Mouse (Mus musculus): ENCODE measurements around the gene Col5a1. TPM values are rescaled to one million over a fixed set of nuclear protein-coding genes. Genes with fewer than 3 reads are reported as not detected.
A peak's percentile ranks its signal among the peaks of the same experiment; 100 is the strongest.

The Col5a1 gene
- polyA plus RNA-seq, 1 experiment from 2014 or later = 47.7 TPM

- ATAC-seq (peak; percentile 61), DNase-seq (ENCODE audit: low spot score) (peak; percentile 60)
- H3K9ac ChIP-seq (replicated peaks; ENCODE audit: low read depth) = no peak overlapping the region
- no peaks in the 10 kb centered on the region for H3K9me3 ChIP-seq (ENCODE audit: low read length)
- TF ChIP-seq EP300 (IDR thresholded peaks at IDR 0.05) = no peak
- TF ChIP-seq CTCF (IDR thresholded peaks at IDR 0.05) = no peak
- H3K27ac ChIP-seq (ENCODE audit: low read length) = no peak overlapping the region
- H3K4me2 ChIP-seq (replicated peaks; ENCODE audit: low read depth, low read length) = no peak overlapping the region
- H3K36me3 ChIP-seq (ENCODE audit: insufficient read depth, low read length) = no peaks in the 10 kb centered on the region
- H3K27me3 ChIP-seq (replicated peaks; ENCODE audit: insufficient read depth, low read length) = no peaks in the 10 kb centered on the region
- WGBS = 65% methylated on average over 4 of the region's 4 CpGs
- peaks cover 8% of the 10 kb centered on the region; the same call in 1 of the 2 replicates for H3K4me1 ChIP-seq (ENCODE audit: insufficient read depth, low read depth, low read length)
- H3K4me3 ChIP-seq (ENCODE audit: low read depth, low read length) = no peak overlapping the region
Observed at GRCm38 (mm10) chr2:27939433-27939832, 53.2 kb downstream of the Col5a1 start.

- 81% methylated on average over 12 of the region's 12 CpGs for WGBS
- DNase-seq (ENCODE audit: low spot score) (no peak), ATAC-seq (no peak)
- Histone ChIP-seq H3K9me3 (ENCODE audit: low read length) (no peaks in the 10 kb centered on the region), H3K4me1 (ENCODE audit: insufficient read depth, low read depth, low read length) (peaks cover 4% of the 10 kb centered on the region; the same call in 1 of the 2 replicates), H3K4me2 (replicated peaks; ENCODE audit: low read depth, low read length) (no peak overlapping the region), H3K27ac (ENCODE audit: low read length) (no peak overlapping the region), H3K4me3 (ENCODE audit: low read depth, low read length) (no peak overlapping the region), H3K27me3 (replicated peaks; ENCODE audit: insufficient read depth, low read length) (no peaks in the 10 kb centered on the region), H3K9ac (replicated peaks; ENCODE audit: low read depth) (no peak overlapping the region), H3K36me3 (ENCODE audit: insufficient read depth, low read length) (no peaks in the 10 kb centered on the region)
- TF ChIP-seq CTCF (IDR thresholded peaks at IDR 0.05) (no peak), EP300 (IDR thresholded peaks at IDR 0.05) (no peak)
Observed at GRCm38 (mm10) chr2:27940144-27940543, 53.9 kb downstream of the Col5a1 start.

GRCm38 (mm10) chr2:27947252-27947651 lies 61.0 kb downstream of the Col5a1 start:
- Histone ChIP-seq H3K9me3 (ENCODE audit: low read length) (no peaks in the 10 kb centered on the region), H3K4me1 (ENCODE audit: insufficient read depth, low read depth, low read length) (no peaks in the 10 kb centered on the region), H3K36me3 (ENCODE audit: insufficient read depth, low read length) (no peaks in the 10 kb centered on the region), H3K9ac (replicated peaks; ENCODE audit: low read depth) (no peak overlapping the region), H3K27ac (ENCODE audit: low read length) (no peak overlapping the region), H3K27me3 (replicated peaks; ENCODE audit: insufficient read depth, low read length) (no peaks in the 10 kb centered on the region), H3K4me3 (ENCODE audit: low read depth, low read length) (no peak overlapping the region), H3K4me2 (replicated peaks; ENCODE audit: low read depth, low read length) (no peak overlapping the region)
- TF ChIP-seq EP300 (IDR thresholded peaks at IDR 0.05) = no peak
- TF ChIP-seq CTCF (IDR thresholded peaks at IDR 0.05) = no peak
- WGBS = 91% methylated on average over 4 of the region's 4 CpGs
- DNase-seq (ENCODE audit: low spot score) (no peak), ATAC-seq (no peak)

DNA sequence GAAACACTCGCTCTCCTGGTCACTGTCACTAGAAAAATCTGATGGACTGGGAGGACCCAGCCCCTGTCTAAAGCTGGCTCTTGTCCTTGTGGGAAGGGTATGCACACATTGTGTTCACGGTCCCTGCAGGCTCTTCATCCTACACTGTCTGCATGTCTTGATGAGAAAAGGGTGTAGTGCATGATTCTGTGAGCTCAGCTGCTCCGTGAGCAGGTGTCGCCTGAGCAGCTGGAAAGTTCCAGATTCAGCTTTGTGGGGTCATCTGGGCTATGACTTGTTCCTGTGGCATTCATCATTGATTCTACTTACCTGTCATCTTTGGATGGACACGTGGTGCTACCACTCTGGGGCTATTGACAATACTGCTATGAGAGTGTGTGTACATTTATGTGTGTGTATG lies 61.7 kb downstream of the Col5a1 start:
- Histone ChIP-seq H3K4me3 (ENCODE audit: low read depth, low read length) (no peak overlapping the region), H3K9ac (replicated peaks; ENCODE audit: low read depth) (no peak overlapping the region), H3K27ac (ENCODE audit: low read length) (no peak overlapping the region), H3K9me3 (ENCODE audit: low read length) (no peaks in the 10 kb centered on the region), H3K4me1 (ENCODE audit: insufficient read depth, low read depth, low read length) (no peaks in the 10 kb centered on the region), H3K36me3 (ENCODE audit: insufficient read depth, low read length) (no peaks in the 10 kb centered on the region), H3K4me2 (replicated peaks; ENCODE audit: low read depth, low read length) (no peak overlapping the region), H3K27me3 (replicated peaks; ENCODE audit: insufficient read depth, low read length) (no peaks in the 10 kb centered on the region)
- DNase-seq (ENCODE audit: low spot score) (no peak), ATAC-seq (no peak)
- no peak for TF ChIP-seq CTCF (IDR thresholded peaks at IDR 0.05)
- 76% methylated on average over 5 of the region's 5 CpGs for WGBS

GRCm38 (mm10) chr2:27953866-27954265 lies 67.6 kb downstream of the Col5a1 start:
- H3K4me2 ChIP-seq (replicated peaks; ENCODE audit: low read depth, low read length) = no peak overlapping the region
- H3K4me3 ChIP-seq (ENCODE audit: low read depth, low read length) = no peak overlapping the region
- no peak overlapping the region for H3K27ac ChIP-seq (ENCODE audit: low read length)
- no peaks in the 10 kb centered on the region for H3K27me3 ChIP-seq (replicated peaks; ENCODE audit: insufficient read depth, low read length)
- ATAC-seq (0 out of 2 replicates have a peak, but pooled peaks have one; percentile 8), DNase-seq (ENCODE audit: low spot score) (no peak)
- H3K9ac ChIP-seq (replicated peaks; ENCODE audit: low read depth) = no peak overlapping the region
- WGBS = 29% methylated on average over 3 of the region's 3 CpGs
- H3K4me1 ChIP-seq (ENCODE audit: insufficient read depth, low read depth, low read length) = peaks cover 7% of the 10 kb centered on the region; the same call in 1 of the 2 replicates
- no peaks in the 10 kb centered on the region for H3K36me3 ChIP-seq (ENCODE audit: insufficient read depth, low read length)
- TF ChIP-seq EP300 (IDR thresholded peaks at IDR 0.05) (no peak), CTCF (IDR thresholded peaks at IDR 0.05) (no peak)
- no peaks in the 10 kb centered on the region for H3K9me3 ChIP-seq (ENCODE audit: low read length)

GRCm38 (mm10) chr2:27954924-27955323 lies 68.7 kb downstream of the Col5a1 start:
- Histone ChIP-seq H3K4me3 (ENCODE audit: low read depth, low read length) (no peak overlapping the region), H3K27ac (ENCODE audit: low read length) (no peak overlapping the region), H3K27me3 (replicated peaks; ENCODE audit: insufficient read depth, low read length) (no peaks in the 10 kb centered on the region), H3K9me3 (ENCODE audit: low read length) (no peaks in the 10 kb centered on the region), H3K9ac (replicated peaks; ENCODE audit: low read depth) (no peak overlapping the region), H3K4me1 (ENCODE audit: insufficient read depth, low read depth, low read length) (peaks cover 7% of the 10 kb centered on the region; the same call in 1 of the 2 replicates), H3K36me3 (ENCODE audit: insufficient read depth, low read length) (no peaks in the 10 kb centered on the region), H3K4me2 (replicated peaks; ENCODE audit: low read depth, low read length) (no peak overlapping the region)
- DNase-seq (ENCODE audit: low spot score) = peak; percentile 70
- ATAC-seq = peak; percentile 58
- 44% methylated on average over 3 of the region's 3 CpGs for WGBS
- TF ChIP-seq CTCF (IDR thresholded peaks at IDR 0.05) = no peak
- no peak for TF ChIP-seq EP300 (IDR thresholded peaks at IDR 0.05)

DNA sequence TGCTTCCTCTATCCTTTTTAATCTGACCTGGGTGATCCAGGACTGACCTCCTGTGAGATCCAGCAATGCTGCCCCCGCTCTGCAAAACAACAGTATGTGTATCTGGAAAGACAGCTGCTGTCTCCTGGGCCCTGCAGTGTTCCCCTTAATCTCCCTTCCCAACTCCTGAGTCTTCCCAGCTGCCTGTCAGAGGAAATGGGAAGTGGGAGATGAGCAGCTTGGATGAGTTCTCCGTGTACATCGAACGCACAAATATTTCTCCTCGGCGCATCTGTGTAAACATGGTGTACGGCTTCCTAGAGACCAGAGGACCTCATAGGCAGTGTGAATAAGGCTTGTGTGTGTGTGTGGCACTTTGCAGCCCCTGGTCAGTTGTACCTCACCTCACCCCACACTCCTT lies 70.5 kb downstream of the Col5a1 start:
- 44% methylated on average over 7 of the region's 7 CpGs for WGBS
- Histone ChIP-seq H3K27ac (ENCODE audit: low read length) (0 out of 2 replicates have a peak overlapping the region, but pooled peaks have one; percentile 14), H3K9me3 (ENCODE audit: low read length) (no peaks in the 10 kb centered on the region), H3K4me2 (replicated peaks; ENCODE audit: low read depth, low read length) (no peak overlapping the region), H3K27me3 (replicated peaks; ENCODE audit: insufficient read depth, low read length) (no peaks in the 10 kb centered on the region), H3K36me3 (ENCODE audit: insufficient read depth, low read length) (no peaks in the 10 kb centered on the region), H3K9ac (replicated peaks; ENCODE audit: low read depth) (no peak overlapping the region), H3K4me3 (ENCODE audit: low read depth, low read length) (no peak overlapping the region), H3K4me1 (ENCODE audit: insufficient read depth, low read depth, low read length) (peaks cover 7% of the 10 kb centered on the region; the same call in 1 of the 2 replicates)
- TF ChIP-seq EP300 (IDR thresholded peaks at IDR 0.05) (no peak), CTCF (IDR thresholded peaks at IDR 0.05) (no peak)
- DNase-seq (ENCODE audit: low spot score) (peak; percentile 63), ATAC-seq (peak; percentile 42)

Data from lung, postnatal 0 days (tissue).